Mouse (Mus musculus) hindbrain, embryonic 13.5 days (tissue): Measurements from ENCODE around the gene Oas1a. TPM values are rescaled to one million over a fixed set of nuclear protein-coding genes. Genes with fewer than 3 reads are reported as not detected.
"Not testable (repeated sequence)": the region's sequence is repeated elsewhere in the genome, so short reads cannot be mapped to it uniquely, and the experiment has no call there.

Experiments used
- ATAC-seq: fragments of 200-750 bp; cut with Nextera tagmentation; 2 replicates; pipeline ENCODE4 v1.8.0; 2017; ENCODE audit warnings: moderate TSS enrichment; ENCODE audit not compliant: low FRiP score
- H3K27ac ChIP-seq: fragments of 300-500 bp; sonication (generic); 2 replicates; pipeline ENCODE4 v1.5.1; 2015; ENCODE audit warnings: inconsistent platforms, mild to moderate bottlenecking, moderate library complexity
- H3K27me3 ChIP-seq: fragments of 300-500 bp; sonication (generic); 2 replicates; pipeline ENCODE4 v1.6.1; 2015; ENCODE audit warnings: mild to moderate bottlenecking, inconsistent platforms
- H3K36me3 ChIP-seq: fragments of 300-500 bp; sonication (generic); 2 replicates; pipeline ENCODE4 v1.6.1; 2015; ENCODE audit warnings: mild to moderate bottlenecking, inconsistent platforms
- H3K4me1 ChIP-seq: fragments of 300-500 bp; sonication (generic); replicated peaks from 2 replicates; pipeline ENCODE4 v1.6.1; 2015; ENCODE audit warnings: inconsistent platforms
- H3K4me2 ChIP-seq: fragments of 300-500 bp; sonication (generic); 2 replicates; pipeline ENCODE4 v1.6.1; 2015; ENCODE audit warnings: inconsistent platforms, mild to moderate bottlenecking, moderate library complexity
- H3K4me3 ChIP-seq: fragments of 300-500 bp; sonication (generic); 2 replicates; pipeline ENCODE4 v1.5.1; 2015; ENCODE audit warnings: mild to moderate bottlenecking, inconsistent platforms
- H3K9ac ChIP-seq: fragments of 300-500 bp; sonication (generic); 2 replicates; pipeline ENCODE4 v1.6.1; 2015; ENCODE audit warnings: mild to moderate bottlenecking, inconsistent platforms
- H3K9me3 ChIP-seq: fragments of 300-500 bp; sonication (generic); 2 replicates; pipeline ENCODE4 v1.6.1; 2016; ENCODE audit warnings: inconsistent platforms
- WGBS: fragments of 180-500 bp; shearing (Covaris S2); methylation state at CpG from one replicate; pipeline ENCODE4 v1.1.7; 2015; 5-methylcytosine and 5-hydroxymethylcytosine counted together
- polyA plus RNA-seq: library from polyadenylated mRNA; unstranded; fragments of >200 nt; fragmentation: Nextera tagmentation; extraction: Ambion mirVana; gene quantifications from 2 replicates; pipeline ENCODE4 v1.2.1, GENCODE M21; 2015

Oas1a gene
- polyA plus RNA-seq, 1 experiment from 2014 or later, result 0.49 TPM

DNA sequence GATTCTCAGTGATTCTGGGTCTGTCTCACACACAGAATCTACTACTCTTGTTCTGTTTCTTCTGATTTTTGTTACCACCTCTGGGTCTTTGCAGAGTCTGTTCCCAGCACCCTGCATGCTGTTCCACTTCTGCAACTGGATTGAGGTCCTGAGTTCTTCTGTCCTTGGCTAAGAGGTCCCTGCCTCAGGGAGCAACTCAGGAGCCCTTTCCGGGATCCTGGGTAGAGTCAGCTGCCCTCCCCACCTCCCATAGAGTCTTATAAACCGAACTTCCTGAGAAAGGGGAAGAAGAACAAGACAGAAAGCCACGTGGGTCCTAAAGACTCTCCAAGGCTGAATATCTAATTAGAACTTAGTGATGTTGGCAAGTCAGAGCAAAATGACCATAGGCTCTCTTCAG, 16.3 kb downstream of the Oas1a start:
- Histone ChIP-seq H3K9ac (no peak overlapping the region), H3K4me1 (no peaks in the 10 kb centered on the region), H3K36me3 (no peaks in the 10 kb centered on the region), H3K9me3 (no peaks in the 10 kb centered on the region), H3K4me3 (no peak overlapping the region), H3K27me3 (no peaks in the 10 kb centered on the region), H3K4me2 (no peak overlapping the region), H3K27ac (no peak overlapping the region)
- WGBS, result 63% methylated on average over 3 of the region's 3 CpGs
- ATAC-seq, result no peak

DNA sequence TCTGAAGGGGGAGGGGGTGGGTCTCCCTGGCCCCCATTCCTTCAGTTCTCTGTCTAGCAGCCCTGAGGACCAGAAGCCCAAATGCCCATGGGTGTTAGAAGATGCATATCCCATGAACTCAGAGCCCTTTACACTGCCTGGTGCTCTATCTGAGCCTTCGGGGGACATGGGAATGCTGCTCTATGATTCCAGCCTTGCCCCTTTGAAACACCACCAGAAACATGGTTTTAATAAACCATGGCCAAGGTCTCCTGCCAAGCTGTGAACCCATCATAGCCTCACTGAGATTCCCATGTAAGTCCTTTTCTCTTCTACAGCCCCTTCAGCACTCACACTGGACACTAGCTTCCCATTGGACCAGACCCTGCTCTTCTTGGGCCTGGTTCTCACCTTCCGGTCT, 17.3 kb downstream of the Oas1a start:
- no peaks in the 10 kb centered on the region for H3K4me1 ChIP-seq
- 88% methylated on average over 2 of the region's 2 CpGs for WGBS
- no peaks in the 10 kb centered on the region for H3K27me3 ChIP-seq
- H3K9me3 ChIP-seq, result no peaks in the 10 kb centered on the region
- no peak for ATAC-seq
- H3K9ac ChIP-seq, result no peak overlapping the region
- no peak overlapping the region for H3K4me3 ChIP-seq
- no peaks in the 10 kb centered on the region for H3K36me3 ChIP-seq
- H3K4me2 ChIP-seq, result no peak overlapping the region
- H3K27ac ChIP-seq, result no peak overlapping the region

DNA sequence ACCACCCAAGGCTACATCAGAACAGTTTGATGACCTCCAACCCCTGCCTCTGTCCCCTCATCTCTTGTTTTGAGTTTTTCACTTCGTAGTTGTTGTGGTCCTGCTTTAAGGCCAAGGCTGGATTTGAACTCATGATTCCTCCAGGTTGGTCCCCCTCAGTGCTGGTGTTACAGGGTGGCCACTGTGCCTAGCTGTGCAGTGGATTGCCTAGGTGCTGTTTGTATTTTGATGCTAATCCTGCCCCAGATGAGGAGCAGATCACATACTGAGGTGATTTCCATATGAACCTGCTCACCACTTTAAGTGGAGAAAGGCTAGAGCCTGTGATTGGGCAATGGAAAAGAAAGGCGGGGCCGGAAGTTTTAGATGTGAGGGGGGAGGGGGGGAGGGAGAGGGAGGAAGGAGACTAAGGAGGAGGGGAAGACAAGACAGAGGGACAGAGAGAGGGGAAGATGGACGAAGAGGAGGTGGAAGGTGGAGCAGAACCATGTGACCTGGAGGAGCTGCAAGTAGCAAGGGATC, 19.0 kb downstream of the Oas1a start:
- 38% methylated on average over 4 of the region's 4 CpGs for WGBS
- not testable (repeated sequence) for H3K9ac ChIP-seq, H3K27ac ChIP-seq, H3K9me3 ChIP-seq, H3K4me2 ChIP-seq, ATAC-seq, H3K27me3 ChIP-seq, H3K4me1 ChIP-seq, H3K4me3 ChIP-seq, H3K36me3 ChIP-seq

- H3K36me3 ChIP-seq, result no peaks in the 10 kb centered on the region
- no peak overlapping the region for H3K4me3 ChIP-seq
- H3K4me1 ChIP-seq, result no peaks in the 10 kb centered on the region
- H3K27ac ChIP-seq, result no peak overlapping the region
- H3K27me3 ChIP-seq, result no peaks in the 10 kb centered on the region
- 64% methylated on average over 6 of the region's 6 CpGs for WGBS
- no peak overlapping the region for H3K4me2 ChIP-seq
- no peak overlapping the region for H3K9ac ChIP-seq
- H3K9me3 ChIP-seq, result no peaks in the 10 kb centered on the region
- no peak for ATAC-seq
These were observed 19.5 kb downstream of the Oas1a start for GRCm38 (mm10) chr5:120887831-120888230.

DNA sequence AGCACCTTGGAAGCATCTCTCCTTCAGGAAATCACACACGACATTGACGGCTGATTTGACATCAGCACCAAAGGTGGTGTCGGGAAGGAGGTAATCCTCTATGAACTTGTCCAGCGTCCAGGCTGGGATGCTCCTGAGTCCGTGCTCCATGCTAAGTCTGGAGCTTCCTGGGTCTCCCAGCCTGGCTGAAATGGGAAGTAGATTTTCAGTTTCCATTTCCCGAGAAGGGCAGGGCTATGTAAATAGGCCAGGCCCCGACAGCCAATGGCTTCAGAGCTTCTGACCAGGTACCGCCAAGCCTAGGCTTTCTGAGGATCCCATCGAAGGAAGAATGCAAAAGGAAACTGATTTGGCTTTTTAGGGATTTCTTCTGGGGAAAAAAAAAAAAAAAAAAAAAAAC, 19.9 kb downstream of the Oas1a start, which contains the start of gene Oas1g:
Oas1g (minus strand) TSS at position 201 of the 400 bp plus-strand sequence.
- 27% methylated on average over 6 of the region's 9 CpGs for WGBS
- H3K4me3 ChIP-seq, ATAC-seq, H3K27me3 ChIP-seq, H3K9ac ChIP-seq, H3K36me3 ChIP-seq, H3K4me2 ChIP-seq, H3K27ac ChIP-seq, H3K4me1 ChIP-seq, H3K9me3 ChIP-seq: not testable (repeated sequence)

DNA sequence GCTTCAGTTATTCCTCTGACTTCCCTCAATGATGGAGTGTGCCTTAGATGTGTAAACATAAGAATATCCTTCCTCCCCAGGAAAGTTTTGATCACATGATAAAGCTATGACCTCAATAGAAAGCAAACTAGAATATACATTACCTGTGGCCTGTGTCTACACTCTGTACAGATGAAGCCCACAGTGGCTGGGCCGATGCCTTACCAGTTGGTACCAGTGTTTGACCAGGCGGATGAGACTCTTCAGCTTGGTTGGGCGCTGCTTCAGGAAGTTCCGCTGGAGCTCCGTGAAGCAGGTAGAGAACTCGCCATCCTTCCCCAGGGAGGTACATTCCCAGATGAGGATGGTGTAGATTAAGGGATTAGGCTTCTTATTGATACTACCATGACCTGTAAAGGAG, 25.6 kb downstream of the Oas1a start:
- not testable (repeated sequence) for H3K36me3 ChIP-seq, H3K27ac ChIP-seq, H3K9ac ChIP-seq, ATAC-seq, H3K4me1 ChIP-seq, H3K4me3 ChIP-seq, H3K4me2 ChIP-seq, H3K27me3 ChIP-seq
- peaks cover 10% of the 10 kb centered on the region for H3K9me3 ChIP-seq
- 92% methylated on average over 6 of the region's 6 CpGs for WGBS

DNA sequence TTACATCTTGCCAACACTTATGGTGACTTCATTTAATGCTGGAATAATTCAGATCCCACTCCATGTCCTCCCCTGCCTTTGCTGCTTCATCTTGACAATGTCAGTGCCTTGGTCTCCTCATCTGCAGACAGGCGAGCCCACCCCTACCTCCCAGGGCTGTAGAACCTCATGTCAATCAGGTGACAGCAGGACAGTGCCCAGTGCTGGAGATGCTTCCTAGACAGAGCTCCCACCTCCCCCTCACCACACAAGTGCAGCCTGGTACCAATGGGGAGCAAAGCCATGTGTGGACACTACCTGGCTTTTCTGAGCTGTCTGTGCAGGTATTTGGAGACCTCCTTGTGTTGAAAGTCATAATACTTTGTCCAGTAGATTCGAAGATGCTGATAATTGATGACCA, 28.5 kb downstream of the Oas1a start:
- not testable (repeated sequence) for H3K4me3 ChIP-seq, H3K27me3 ChIP-seq, H3K9ac ChIP-seq, H3K4me2 ChIP-seq, ATAC-seq, H3K36me3 ChIP-seq, H3K4me1 ChIP-seq, H3K27ac ChIP-seq
- 64% methylated on average over 2 of the region's 2 CpGs for WGBS
- peaks cover 10% of the 10 kb centered on the region for H3K9me3 ChIP-seq

DNA sequence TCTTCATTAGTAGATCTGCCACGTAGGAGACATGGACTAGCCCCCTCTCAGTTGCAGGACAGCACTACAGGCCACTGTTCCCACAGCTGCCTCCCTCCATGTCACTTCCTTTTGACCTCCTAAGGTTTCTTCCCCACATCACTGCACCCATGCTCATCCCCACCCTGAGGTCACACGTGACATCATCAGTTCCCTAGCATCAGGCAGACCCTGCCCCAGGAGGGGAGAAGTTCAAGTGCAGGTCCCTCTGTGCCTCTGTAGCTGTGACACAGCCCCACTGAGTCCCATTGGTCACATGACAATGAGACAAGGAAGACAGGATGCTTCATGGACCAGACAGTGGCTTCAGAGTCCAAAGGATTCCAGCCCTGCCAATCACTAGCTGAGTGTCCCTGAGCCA, 29.9 kb downstream of the Oas1a start:
- not testable (repeated sequence) for H3K4me2 ChIP-seq, H3K4me3 ChIP-seq, H3K27me3 ChIP-seq, H3K4me1 ChIP-seq, ATAC-seq, H3K9ac ChIP-seq, H3K36me3 ChIP-seq, H3K27ac ChIP-seq
- peaks cover 10% of the 10 kb centered on the region for H3K9me3 ChIP-seq
- WGBS, result 86% methylated on average over 2 of the region's 2 CpGs

DNA sequence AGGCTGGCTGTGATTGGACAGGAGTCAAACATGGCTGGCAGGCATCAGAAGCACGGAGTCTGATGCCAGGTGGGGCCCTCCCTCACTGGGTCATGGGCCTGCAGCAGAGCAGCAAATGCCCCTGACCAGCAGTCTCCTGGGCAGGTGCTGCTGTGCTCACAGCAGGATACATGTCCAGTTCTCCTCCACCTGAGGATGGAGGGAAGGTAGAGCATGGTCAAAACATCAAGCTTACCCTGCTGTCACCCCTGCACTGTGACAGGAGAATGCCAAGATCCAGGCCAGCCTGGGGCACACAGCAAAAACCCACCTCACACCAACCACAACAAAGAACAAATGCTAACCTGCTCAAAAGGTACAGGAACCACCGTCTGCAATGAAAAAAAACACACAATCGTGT, 30.5 kb downstream of the Oas1a start:
- WGBS, result 82% methylated on average over 2 of the region's 3 CpGs
- H3K27me3 ChIP-seq, ATAC-seq, H3K4me3 ChIP-seq, H3K4me1 ChIP-seq, H3K36me3 ChIP-seq, H3K27ac ChIP-seq, H3K9ac ChIP-seq, H3K4me2 ChIP-seq: not testable (repeated sequence)
- peaks cover 10% of the 10 kb centered on the region for H3K9me3 ChIP-seq

GRCm38 (mm10) chr5:120871469-120871868, 35.9 kb downstream of the Oas1a start:
- no peaks in the 10 kb centered on the region for H3K4me1 ChIP-seq
- no peaks in the 10 kb centered on the region for H3K36me3 ChIP-seq
- no peak overlapping the region for H3K27ac ChIP-seq
- no peak overlapping the region for H3K9ac ChIP-seq
- H3K4me2 ChIP-seq, result no peak overlapping the region
- 0 out of 2 replicates have a peak, but pooled peaks cover 2% of the 10 kb centered on the region for H3K27me3 ChIP-seq
- WGBS, result 56% methylated on average over 2 of the region's 2 CpGs
- ATAC-seq, result no peak
- no peaks in the 10 kb centered on the region for H3K9me3 ChIP-seq
- H3K4me3 ChIP-seq, result no peak overlapping the region

- ATAC-seq, result no peak
- H3K9me3 ChIP-seq, result no peaks in the 10 kb centered on the region
- H3K27me3 ChIP-seq, result 0 out of 2 replicates have a peak, but pooled peaks cover 2% of the 10 kb centered on the region
- H3K9ac ChIP-seq, result no peak overlapping the region
- no peak overlapping the region for H3K27ac ChIP-seq
- no peak overlapping the region for H3K4me2 ChIP-seq
- H3K36me3 ChIP-seq, result no peaks in the 10 kb centered on the region
- H3K4me1 ChIP-seq, result no peaks in the 10 kb centered on the region
- 91% methylated on average over 7 of the region's 7 CpGs for WGBS
- H3K4me3 ChIP-seq, result no peak overlapping the region
These were observed 36.5 kb downstream of the Oas1a start for GRCm38 (mm10) chr5:120870782-120871181.

DNA sequence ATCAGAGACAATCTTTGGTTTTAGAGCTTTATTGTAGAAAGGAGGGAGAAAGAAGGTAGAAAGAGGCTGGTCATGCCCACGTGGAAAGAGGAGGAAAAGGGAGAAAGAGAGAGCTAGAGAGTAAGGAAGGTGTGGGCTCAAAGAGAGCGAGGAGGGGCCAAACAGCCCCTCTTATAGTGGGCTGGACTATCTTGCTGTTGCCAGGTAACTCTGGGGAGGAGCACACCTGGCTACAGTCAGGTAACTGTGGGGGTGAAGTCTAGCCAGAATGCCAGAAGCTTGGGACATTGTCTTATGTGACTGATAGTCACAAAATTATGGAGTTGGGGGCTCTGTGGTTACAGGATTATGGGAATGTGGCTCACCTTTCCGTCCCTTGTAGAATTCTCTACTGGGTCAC, 37.2 kb downstream of the Oas1a start:
- Histone ChIP-seq H3K4me3 (no peak overlapping the region), H3K36me3 (no peaks in the 10 kb centered on the region), H3K4me1 (no peaks in the 10 kb centered on the region), H3K27ac (no peak overlapping the region), H3K9me3 (no peaks in the 10 kb centered on the region), H3K27me3 (0 out of 2 replicates have a peak, but pooled peaks cover 2% of the 10 kb centered on the region), H3K9ac (no peak overlapping the region), H3K4me2 (no peak overlapping the region)
- 67% methylated on average over 3 of the region's 3 CpGs for WGBS
- no peak for ATAC-seq

- WGBS, result 89% methylated on average over 7 of the region's 7 CpGs
- Histone ChIP-seq H3K9ac (no peak overlapping the region), H3K9me3 (no peaks in the 10 kb centered on the region), H3K4me1 (no peaks in the 10 kb centered on the region), H3K4me3 (no peak overlapping the region), H3K36me3 (no peaks in the 10 kb centered on the region), H3K27me3 (0 out of 2 replicates have a peak, but pooled peaks cover 2% of the 10 kb centered on the region), H3K27ac (no peak overlapping the region), H3K4me2 (no peak overlapping the region)
- ATAC-seq, result no peak
These were observed 37.8 kb downstream of the Oas1a start for GRCm38 (mm10) chr5:120869436-120870015.
